Mouse (Mus musculus): ENCODE results near the gene Nrsn2. TPM values are rescaled to one million over a fixed set of nuclear protein-coding genes. Genes with fewer than 3 reads are reported as not detected.
"Not testable (repeated sequence)": the region's sequence is repeated elsewhere in the genome, so short reads cannot be mapped to it uniquely, and the experiment has no call there.

The Nrsn2 gene
- total RNA-seq, 2 experiments from 2014 or later, result 18.7 to 27.1 TPM

- peak; percentile 35 for DNase-seq
- intact Hi-C loops (cut with DNase I), result loop anchor here (5.0 kb wide), 1 partner anchor 45 kb away; no protein-coding TSS in a partner anchor
Observed at GRCm38 (mm10) chr2:152392786-152393185, 16.3 kb upstream of the Nrsn2 start.

- no peak for DNase-seq
- intact Hi-C loops (cut with DNase I), result no loop called here
Observed at GRCm38 (mm10) chr2:152384191-152384590, 7.8 kb upstream of the Nrsn2 start.

- DNase-seq, result peak; percentile 81
- intact Hi-C loops (cut with DNase I), result no loop called here
Observed at GRCm38 (mm10) chr2:152375652-152376344, 640 bp downstream of the Nrsn2 start.

GRCm38 (mm10) chr2:152373547-152373946 is 2.9 kb downstream of the Nrsn2 start:
- no peak for DNase-seq
- intact Hi-C loops (cut with DNase I), result no loop called here

- intact Hi-C loops (cut with DNase I), result no loop called here
- no peak for DNase-seq
Observed at GRCm38 (mm10) chr2:152372661-152373060, 3.8 kb downstream of the Nrsn2 start.

- intact Hi-C loops (cut with DNase I), result no loop called here
- no peak for DNase-seq
Observed at GRCm38 (mm10) chr2:152372104-152372503, 4.3 kb downstream of the Nrsn2 start.

GRCm38 (mm10) chr2:152368532-152369140 is 7.8 kb downstream of the Nrsn2 start:
- intact Hi-C loops (cut with DNase I), result no loop called here
- peak; percentile 63 for DNase-seq

- intact Hi-C loops (cut with DNase I), result no loop called here
- DNase-seq, result no peak
Observed at GRCm38 (mm10) chr2:152367917-152368316, 8.5 kb downstream of the Nrsn2 start.

- intact Hi-C loops (cut with DNase I), result no loop called here
- DNase-seq, result peak; percentile 86
Observed at GRCm38 (mm10) chr2:152363245-152364147, 12.9 kb downstream of the Nrsn2 start.

GRCm38 (mm10) chr2:152361193-152361592 is 15.2 kb downstream of the Nrsn2 start:
- intact Hi-C loops (cut with DNase I), result no loop called here
- DNase-seq, result no peak

- no peak for DNase-seq
- intact Hi-C loops (cut with DNase I), result no loop called here
Observed at GRCm38 (mm10) chr2:152360271-152360775, 16.1 kb downstream of the Nrsn2 start.

- intact Hi-C loops (cut with DNase I), result no loop called here
- no peak for DNase-seq
Observed at GRCm38 (mm10) chr2:152359616-152360015, 16.8 kb downstream of the Nrsn2 start.

- intact Hi-C loops (cut with DNase I); DNase-seq: not testable (repeated sequence)
Observed at GRCm38 (mm10) chr2:152358977-152359376, 17.5 kb downstream of the Nrsn2 start.

- intact Hi-C loops (cut with DNase I), result no loop called here
- no peak for DNase-seq
Observed at GRCm38 (mm10) chr2:152357254-152357653, 19.2 kb downstream of the Nrsn2 start.

- no peak for DNase-seq
- intact Hi-C loops (cut with DNase I), result no loop called here
Observed at GRCm38 (mm10) chr2:152349842-152350540, 26.4 kb downstream of the Nrsn2 start.

GRCm38 (mm10) chr2:152349205-152349604 is 27.2 kb downstream of the Nrsn2 start:
- intact Hi-C loops (cut with DNase I), result no loop called here
- DNase-seq, result no peak

- intact Hi-C loops (cut with DNase I), result no loop called here
- no peak for DNase-seq
Observed at GRCm38 (mm10) chr2:152347722-152348121, 28.7 kb downstream of the Nrsn2 start.

GRCm38 (mm10) chr2:152346776-152347465 is 29.5 kb downstream of the Nrsn2 start:
- no peak for DNase-seq
- intact Hi-C loops (cut with DNase I), result no loop called here

- DNase-seq, result no peak
- intact Hi-C loops (cut with DNase I), result no loop called here
Observed at GRCm38 (mm10) chr2:152345393-152345792, 31.0 kb downstream of the Nrsn2 start.

GRCm38 (mm10) chr2:152344909-152345308 is 31.5 kb downstream of the Nrsn2 start:
- intact Hi-C loops (cut with DNase I), result no loop called here
- no peak for DNase-seq

Data from left cerebral cortex, postnatal 4 days (tissue).